Mouse (Mus musculus): ENCODE results near the gene Tmprss9.

GRCm38 (mm10) chr10:80827870-80828420 is 43.7 kb upstream of the Tmprss9 start:
- no peak for TF ChIP-seq CTCF (IDR thresholded peaks at IDR 0.05; ENCODE audit: insufficient read depth, low read depth, low read length)
- TF ChIP-seq POLR2A (IDR thresholded peaks at IDR 0.05; ENCODE audit: insufficient read depth, low read depth, low read length): no peak
